Mouse (Mus musculus) adrenal gland, postnatal 10 days (tissue): ENCODE data around the gene Palld. TPM values are rescaled to one million over a fixed set of nuclear protein-coding genes. Genes with fewer than 3 reads are reported as not detected.

ENCODE experiments used
- DNase-seq: peaks from one replicate; pipeline ENCODE4 v3.0.0; 2021; ENCODE audit warnings: mixed read lengths
- total RNA-seq, 2 experiments: library from RNA; stranded (reverse); gene quantifications; 2 replicates each; pipeline ENCODE4 v1.2.3; 2021

The Palld gene
- total RNA-seq, 2 experiments from 2014 or later = 32.3 to 37.3 TPM

DNA sequence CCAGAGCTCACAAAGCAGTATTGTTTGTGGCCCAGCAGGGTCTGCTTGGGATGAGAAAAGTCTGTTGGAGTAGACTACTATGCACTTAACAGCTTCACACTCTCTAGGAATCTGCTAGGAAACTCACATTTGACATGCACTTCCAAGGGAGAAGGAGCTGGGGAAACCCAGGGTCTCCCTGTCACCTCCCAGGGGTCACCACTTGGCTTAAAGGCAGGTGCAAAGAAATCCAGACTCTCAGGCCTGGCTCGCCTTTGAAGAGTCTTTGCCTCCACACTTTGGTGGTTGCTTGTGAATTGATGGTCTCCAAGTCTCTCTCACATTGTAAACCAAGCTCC lies 272.9 kb downstream of the Palld start:
- no peak for DNase-seq

DNA sequence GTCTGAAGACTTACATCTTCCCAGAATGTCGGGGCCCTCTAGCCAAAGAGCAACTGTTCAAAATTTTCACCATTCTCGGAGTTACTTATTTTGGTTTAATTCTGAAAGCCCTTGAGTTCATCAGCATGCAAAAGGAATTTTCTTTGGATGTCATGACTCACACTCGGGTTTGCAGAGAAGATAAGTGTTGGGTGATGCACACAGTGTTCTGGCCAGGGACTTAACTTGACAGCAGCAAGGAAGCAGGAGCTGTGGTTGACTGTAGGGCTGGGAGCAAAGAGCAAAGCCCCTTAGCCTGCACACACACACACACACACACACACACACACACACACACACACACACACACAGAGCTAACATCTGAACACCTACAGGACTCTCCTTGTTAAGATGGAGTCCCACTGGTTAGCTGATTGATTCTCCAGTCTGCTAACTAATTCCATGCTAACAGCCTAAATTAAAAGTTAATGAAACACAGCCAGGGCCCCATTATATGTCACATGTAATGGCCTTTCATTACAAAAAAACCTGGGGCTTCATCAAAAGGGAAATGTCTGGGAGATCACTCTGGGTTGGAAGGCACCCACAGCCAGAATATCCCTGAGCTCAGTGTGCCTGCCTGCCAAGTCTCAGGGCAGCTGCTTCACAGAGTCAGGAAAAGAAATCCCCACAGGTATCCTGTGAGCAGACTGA lies 273.4 kb downstream of the Palld start:
- no peak for DNase-seq

DNA sequence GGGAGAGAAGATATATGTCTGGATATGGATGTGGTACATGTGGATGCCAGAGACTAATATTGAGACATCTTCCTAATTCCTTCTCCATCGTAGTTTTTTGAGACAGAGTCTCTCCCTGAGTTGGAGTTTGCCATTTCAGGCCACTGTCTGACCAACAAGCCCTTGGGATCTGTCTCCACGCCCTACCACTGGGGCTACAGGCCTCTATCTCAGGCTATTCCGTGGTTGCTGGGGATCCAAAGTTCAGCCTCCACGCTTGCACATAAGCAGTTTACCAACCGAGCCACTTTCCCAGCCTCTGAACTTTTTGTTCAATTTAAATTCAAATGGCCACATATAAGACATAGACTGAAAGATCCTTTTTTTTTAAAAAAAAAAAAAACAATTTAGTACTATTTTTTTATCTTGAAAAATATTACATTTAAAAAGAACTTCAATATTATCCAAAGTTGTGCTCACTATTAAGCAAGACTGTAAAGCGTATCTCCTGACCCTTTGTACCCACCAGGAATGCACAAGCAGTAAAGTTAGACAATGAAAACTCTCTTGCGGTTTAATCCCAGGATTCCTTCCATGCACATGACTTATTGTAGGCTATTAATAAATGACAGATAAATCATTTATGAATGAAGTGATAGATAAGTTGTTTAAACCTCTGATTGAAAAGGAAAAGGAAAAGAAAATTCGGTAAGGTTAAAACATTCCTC lies 276.1 kb downstream of the Palld start:
- no peak for DNase-seq

DNA sequence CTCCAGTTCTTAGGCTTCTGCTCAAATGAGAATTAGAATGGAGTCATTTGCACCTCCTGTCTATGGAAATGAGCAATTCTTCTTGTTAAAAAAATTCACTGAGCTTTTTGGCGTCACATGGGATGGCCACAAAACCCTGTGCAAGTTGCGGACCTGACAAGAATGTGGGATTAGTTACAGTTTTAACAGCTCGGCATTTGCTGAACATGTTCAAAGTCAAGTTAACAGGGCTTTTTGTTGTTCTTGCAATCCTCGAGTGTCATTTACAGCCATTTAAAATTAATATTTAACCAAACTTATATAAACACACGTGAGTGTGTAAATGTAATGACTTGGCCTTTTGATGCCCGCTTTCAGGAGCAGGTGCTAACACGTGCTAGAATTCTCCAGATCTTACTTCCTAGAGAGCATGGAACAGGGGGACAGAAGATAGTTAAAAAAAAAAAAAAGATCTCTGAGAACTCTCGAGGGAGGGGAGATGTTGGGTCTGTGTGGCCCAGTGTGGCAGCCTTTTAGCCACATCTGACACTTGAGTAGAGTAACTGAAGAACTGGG lies 276.8 kb downstream of the Palld start:
- no peak for DNase-seq

DNA sequence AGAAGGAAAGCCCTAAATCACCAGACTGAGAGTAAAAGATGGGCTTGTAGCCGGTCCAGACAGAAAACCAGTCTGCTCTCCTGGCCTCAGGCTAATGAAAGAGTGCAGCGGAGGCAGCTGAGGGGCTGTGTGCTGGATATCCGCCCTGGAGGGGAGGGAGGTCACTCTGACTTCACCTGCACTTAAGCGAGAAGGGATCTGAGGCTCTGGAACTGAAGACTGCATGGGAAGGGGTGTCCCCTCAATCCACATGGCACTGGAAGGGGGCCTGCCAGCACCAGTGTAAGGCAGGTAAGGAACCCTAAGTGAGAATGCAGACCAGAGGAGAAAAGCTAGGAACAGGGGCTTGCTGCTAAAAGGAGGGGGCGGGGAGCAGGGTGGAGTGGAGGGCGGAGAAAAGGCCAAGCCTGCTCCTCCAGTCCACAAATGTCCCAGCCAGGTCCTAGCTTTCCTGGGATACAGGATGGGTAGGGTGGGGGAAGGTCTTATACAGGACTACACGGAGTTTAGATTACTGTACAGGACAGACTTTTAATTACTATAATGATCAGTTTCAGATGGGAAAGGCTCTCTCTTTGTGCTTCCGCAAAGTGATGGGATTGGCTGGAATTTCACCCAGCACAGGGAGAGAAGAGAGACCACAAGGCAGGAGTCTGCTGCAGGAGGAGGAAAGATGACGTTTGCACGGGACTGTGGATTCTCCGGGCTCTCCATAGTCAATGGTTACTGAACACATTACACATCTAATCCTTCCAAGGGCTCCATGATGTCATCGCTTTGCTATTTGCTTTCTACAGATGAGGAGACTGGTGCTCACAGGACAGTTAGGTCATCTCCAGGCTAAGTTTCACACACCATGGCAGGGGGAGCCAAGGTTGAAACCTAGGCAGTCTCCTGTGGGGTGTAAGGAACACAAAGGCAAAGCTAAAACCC lies 278.7 kb downstream of the Palld start:
- no peak for DNase-seq

DNA sequence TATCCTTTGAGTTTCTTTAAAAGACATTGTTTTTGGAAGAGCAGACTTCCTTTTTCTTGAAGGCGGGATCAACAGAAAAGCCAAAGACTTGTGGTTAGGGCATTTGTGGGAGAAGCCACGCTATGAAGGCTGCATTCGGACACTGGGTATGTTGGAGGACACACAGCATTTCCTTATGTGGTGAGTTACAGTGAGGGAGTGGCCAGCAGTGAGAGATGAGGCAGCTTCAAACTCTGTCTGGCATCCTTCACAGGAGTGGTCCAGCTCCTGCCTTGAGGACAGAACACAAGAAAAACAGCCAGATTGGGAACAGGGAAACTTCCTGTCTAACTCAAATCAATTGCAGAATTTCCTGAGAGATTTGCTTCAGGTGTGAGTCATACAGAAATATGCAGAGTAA lies 281.2 kb downstream of the Palld start:
- no peak for DNase-seq

DNA sequence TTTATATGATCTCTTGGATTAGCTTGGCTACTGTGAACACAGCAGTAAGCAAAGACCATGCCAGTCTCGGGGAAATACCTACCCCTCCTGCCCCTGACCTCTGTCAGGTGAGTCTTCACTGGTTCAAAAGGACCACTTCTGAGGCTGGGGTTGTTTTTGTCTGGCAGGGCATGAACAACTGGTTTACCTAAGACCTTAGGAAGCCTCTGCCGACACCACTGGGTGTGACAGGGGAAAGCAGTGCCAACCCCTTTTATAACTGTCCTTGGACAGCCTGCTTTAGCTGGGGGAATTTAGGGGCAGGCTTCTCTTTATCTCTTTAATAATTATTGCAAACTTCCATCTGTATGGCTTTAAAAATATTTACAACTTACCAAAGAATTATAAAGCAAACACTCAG lies 284.8 kb downstream of the Palld start:
- DNase-seq = no peak

DNA sequence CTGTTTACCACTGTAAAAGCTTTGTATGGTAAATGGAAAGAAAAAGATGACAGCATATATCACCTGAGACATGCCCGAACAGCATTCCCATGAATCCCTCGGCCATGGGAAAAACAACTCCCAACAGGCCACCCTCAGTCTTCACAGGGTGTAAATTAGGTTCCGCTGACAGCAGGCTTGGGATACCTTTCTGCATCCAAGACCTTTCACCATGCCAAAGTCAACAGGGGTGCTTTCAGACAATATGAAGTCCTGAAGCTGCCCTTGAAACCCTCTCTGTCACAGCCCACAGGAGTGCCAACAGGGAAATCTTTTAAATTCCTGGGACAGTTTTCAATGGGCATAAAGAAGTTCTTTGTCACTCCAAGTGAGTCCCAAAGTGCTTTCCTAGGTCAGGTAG lies 285.4 kb downstream of the Palld start:
- no peak for DNase-seq

DNA sequence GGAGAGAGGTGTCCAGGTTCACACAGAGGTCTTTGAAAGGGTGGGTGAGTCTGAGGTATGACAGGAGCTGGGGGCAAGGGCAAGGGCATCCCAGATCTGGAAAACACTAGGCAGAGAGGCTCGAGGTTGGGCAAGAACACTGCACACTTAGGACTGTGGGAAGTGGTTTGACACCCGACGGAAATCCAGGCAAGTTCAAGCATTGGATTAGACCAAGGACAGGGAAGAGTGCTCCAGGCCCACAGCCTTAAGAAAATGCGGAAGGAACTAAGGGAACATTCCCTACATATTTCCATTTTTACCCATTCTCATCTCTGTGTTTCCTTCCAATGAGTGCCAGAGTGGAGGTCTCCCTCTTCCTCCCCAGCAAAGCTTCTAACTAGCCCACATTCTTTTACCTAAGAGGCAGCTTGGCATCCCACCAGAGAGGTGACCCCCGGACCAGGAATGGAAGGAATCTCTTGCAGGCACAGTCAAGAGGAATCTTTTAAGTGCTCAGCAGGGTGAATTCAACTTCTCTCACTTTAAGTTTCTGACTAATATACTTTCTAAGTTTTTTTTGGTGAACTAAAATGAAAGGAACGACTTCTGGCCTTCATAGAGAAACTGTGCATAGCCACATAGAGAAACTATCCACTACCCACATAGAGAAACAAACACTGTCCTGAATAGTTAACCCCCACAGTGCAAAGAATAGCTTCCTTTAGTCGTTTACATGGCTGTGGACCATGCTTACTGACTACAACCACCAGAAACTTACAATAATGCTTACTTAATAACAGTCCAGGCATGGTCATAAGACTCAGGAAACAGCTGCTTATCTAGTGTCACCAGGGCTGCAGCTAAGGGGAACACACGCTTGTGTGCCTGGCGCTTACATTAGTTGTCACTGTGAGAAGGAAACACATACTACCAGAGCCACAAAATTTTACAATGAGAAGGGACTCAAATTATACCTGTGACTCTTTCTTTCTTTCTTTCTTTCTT lies 286.5 kb downstream of the Palld start:
- DNase-seq = no peak

DNA sequence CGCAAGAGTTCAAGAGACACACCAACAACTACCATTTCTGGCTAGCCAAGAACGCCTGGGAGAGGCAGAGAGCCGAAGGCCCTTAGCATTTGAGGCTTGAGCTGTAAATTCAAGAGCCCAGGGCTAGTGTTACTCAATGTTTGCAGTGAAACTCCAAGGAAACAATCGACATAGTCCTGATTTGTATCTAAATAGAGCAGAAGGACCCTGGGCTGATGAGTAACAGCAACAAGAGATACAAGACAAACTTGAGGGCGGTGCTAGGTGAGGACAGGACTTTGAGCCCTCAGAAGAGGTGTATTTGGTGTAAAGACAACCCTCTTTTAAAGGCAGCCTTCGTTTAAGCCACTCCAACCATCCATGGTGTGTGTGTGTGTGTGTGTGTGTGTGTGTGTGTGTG lies 290.7 kb downstream of the Palld start:
- DNase-seq = no peak

DNA sequence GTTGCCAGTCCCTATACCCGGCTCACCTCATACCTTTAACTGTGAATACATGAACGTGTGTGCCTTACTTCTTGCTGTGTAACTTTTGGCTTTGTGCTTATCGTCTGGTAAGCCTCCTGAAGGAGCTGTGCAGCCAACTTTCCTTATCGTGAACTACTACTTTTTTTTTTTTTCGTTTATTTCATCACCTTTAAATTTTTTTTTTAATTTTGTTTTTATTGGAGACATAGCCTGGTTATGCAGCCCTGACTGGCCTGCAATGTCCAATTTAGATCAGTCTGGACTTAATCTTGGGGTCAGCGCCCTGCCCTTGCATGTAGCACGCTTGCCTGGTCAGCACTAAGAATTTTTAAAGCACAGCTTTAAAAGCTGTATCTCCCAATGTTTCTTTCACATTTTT lies 291.4 kb downstream of the Palld start:
- DNase-seq = no peak

DNA sequence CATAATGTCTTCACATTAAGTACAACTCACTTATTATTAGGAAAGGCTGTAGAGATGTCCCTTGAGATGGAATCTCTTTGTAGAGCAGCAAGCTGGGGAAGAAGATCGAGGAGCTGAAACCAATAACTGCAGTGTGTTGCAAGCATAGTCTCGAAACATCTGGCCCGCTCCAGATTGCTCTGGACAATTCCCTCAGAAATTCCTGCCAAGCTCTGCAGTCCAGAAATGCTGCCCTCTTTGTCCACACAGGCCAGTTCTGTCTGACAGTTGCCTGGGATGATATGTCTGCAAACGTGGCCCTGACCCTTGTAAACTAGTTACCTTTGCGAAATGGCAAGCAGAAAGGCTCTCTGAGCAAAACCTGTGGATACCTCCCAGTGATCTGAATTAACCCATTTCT lies 291.9 kb downstream of the Palld start:
- DNase-seq = peak; percentile 48

DNA sequence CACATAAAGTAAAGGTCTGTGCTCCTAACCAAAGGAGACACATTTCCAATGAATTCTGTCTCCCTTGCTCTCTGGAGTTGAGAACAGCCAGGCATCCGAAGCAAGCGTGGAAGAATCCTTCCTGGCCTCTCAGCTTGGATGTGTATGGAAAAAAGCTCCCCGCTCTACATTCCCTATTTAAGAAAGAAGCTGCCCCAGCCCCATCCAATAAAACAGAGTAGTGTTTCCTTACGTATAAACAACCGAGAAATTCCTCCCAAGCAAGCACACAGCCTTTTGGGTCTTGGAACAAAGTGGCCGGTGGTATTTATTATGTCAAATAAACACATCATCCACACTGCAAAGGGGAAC lies 295.1 kb downstream of the Palld start:
- DNase-seq = no peak

DNA sequence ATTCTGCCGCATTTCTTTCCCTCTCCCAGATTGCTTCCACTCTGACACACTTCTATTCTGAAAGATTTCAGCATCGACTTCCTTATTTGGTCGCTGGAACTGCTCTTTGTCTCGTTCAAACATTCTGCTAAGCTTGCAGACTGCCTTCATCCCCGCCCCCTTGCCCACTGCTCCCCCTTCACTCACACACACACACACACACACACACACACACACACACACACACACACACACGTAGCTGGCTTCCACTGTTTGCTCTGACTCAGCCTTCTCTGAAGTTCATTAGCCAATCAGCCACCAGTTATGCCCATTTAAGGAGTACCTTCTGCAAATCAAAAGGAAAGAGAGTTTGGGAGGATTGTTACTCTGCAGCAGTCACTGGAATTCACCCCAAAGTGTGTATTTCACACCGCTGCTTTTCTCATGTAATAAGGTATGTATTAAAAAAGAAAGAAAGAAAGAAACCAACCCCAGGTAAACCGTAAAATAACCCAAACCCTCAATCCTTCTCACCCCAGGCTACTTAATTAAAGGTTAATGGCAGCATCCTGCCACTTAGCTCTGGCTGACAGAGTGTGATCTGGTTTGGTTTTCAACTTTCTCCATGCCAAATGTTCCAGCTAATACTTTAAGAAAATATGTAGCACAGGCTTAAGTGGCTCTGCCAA lies 295.6 kb downstream of the Palld start:
- DNase-seq = peak; percentile 84

DNA sequence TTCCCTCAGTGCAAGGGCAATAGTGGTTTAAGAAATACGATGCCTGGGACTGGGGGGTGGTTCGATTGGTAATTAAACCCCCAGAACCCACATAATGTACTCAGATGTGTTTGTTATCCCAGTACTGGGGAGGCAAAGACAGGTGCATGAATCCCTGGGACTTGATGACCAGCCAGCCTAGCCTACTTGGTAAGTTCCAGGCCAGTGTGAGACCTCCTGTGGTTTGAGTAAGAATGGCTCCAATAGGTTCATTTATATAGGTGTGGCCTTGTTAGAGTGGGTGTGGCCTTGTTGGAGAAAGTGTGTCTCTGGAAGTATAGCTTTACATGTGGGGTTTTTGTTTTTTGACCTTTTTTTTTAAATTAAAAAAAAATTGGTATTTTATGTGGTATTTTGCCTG lies 297.6 kb downstream of the Palld start:
- DNase-seq = no peak

DNA sequence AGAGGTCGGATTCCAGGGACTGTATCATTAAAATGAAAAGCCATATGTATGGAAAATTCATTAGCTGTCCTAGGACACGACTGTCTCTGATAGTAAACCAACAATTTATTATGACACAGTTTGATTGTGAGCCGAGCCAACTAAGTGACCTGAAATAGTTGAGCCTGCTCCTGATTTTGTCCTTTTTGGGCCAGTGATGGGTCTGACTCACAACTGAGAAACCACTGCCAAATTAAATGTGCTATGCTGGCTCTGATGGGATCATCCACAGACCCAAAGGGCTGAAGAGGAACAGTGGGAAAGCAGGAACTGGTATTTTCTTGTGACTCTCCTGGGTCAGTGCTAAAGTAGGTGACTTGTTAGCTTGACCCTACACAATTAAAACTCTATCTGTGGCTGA lies 305.6 kb downstream of the Palld start:
- peak; percentile 32 for DNase-seq

DNA sequence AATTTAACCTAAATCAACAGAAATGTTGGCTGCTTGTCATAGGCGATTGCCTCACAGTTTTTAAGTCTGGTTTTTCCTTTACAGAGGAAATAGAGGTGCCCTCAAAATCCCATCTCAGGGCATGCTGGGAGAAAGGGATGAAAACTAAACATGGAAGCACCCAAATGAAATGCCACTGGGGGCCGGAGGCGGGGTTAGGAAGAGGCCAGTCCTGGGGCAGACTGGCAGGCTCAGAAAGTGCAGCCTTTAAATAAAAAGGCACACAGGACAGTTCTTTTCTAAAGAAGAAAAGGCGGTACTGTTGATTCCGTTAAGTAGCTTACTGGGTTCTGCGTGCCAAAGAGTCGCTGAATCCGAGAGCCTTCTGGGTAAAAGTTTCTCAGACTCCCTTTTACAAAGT lies 311.0 kb downstream of the Palld start:
- DNase-seq = peak; percentile 60

DNA sequence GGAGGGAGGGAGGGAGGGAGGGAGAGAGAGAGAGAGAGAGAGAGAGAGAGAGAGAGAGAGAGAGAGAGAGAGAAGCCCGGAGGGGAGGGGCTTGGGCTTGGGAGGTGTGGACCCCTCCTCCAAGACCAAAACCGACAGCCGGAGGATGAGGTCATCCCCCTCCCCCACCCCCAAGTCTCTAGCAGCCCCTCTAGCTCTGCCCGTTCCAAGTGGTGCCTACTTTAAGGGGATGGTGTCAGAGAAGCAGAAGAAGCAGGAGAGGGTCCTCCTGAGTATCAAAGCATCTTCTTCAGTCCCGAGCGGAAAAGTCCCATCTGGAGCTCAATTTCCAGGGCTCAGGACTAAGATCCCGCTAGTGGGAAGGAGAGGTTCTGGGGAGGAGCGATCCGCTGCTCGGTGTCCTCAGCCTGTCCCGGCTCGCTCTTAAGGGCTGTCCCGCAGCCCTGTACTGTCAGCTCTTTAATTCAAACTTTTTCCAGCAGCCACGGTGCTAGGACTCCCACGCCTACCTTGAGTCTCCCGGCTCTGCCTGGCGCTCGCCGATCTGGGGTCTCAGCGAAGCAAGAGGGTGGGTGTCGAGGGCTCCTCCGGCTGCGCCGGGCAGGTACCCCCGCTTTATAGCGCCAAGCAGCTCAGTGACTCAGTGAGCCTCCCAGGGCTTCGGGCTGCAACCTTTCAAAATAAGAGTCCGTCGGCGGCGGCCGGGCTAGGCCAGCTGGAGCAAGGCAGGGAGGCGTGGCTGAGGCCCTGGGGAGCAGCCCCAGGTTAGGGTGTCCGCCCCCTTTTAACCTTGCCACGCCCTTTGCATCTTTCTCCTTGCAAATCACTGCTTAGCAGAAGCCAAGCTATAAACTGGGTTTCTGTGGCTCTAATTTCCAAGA lies 311.7 kb downstream of the Palld start:
- peak; percentile 94 for DNase-seq

DNA sequence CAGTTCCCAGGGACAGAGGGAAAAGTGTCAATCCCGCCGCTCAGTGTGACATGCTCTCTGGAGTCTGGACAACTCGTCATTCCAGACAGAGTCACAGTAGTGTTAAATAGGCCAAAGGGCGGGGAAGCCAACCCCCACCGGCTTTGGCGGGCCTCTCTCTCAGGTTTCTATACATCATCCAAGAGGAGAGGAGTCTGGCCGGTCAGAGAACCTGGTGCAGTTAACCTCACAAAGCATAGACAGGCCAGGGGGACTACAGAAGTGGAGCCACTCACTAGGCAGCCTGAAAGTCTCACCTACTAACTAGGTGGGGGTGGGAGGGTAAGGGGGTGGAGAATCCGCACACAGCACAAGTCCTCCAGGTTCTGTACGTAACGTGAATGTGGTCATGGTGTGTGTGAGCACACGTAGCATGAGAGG lies 312.5 kb downstream of the Palld start:
- DNase-seq = peak; percentile 52

DNA sequence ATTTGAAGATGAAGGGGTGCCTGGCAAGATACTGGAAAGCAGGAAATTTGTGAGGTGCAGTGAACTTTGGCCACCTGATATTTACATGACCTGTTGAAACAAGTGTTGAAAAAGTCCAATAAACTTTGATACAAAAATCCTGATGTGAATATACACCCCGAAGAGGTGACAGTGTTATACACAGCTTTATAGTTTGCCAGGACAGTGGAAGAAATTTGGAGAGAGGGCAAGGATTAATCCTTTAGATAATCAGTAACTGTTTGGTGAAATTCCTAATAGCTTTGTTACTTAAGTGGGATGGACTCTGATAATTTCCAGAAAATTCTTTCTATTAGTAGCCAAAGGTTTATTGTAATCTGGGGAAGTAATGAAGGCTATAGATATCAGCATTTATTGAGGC lies 314.2 kb downstream of the Palld start:
- no peak for DNase-seq
